Mouse (Mus musculus) lung, embryonic 14.5 days (tissue): Measurements from ENCODE around the gene Ell. TPM values are rescaled to one million over a fixed set of nuclear protein-coding genes. Genes with fewer than 3 reads are reported as not detected.

Source experiments
- ATAC-seq: fragments of 200-750 bp; cut with Nextera tagmentation; 2 replicates; pipeline ENCODE4 v1.8.0; 2017; ENCODE audit warnings: mild to moderate bottlenecking, moderate TSS enrichment, moderate library complexity; ENCODE audit not compliant: insufficient read depth
- DNase-seq: peaks from one replicate; pipeline ENCODE4 v3.0.0-alpha.2; 2015
- H3K27ac ChIP-seq: fragments of 300-500 bp; sonication (generic); 2 replicates; pipeline ENCODE4 v1.5.1; 2014; ENCODE audit warnings: low read depth, mild to moderate bottlenecking, moderate library complexity
- H3K27me3 ChIP-seq: fragments of 300-500 bp; sonication (generic); 2 replicates; pipeline ENCODE4 v1.6.1; 2014; ENCODE audit warnings: low read length, control low read depth; ENCODE audit not compliant: insufficient read depth
- H3K36me3 ChIP-seq: fragments of 300-500 bp; sonication (generic); 2 replicates; pipeline ENCODE4 v1.6.1; 2014; ENCODE audit warnings: control low read depth; ENCODE audit not compliant: insufficient read depth
- H3K4me1 ChIP-seq: fragments of 300-500 bp; sonication (generic); 2 replicates; pipeline ENCODE4 v1.6.1; 2014; ENCODE audit warnings: antibody characterized with exemption, control low read depth; ENCODE audit not compliant: insufficient read depth
- H3K4me2 ChIP-seq: fragments of 300-500 bp; sonication (generic); 2 replicates; pipeline ENCODE4 v1.6.1; 2014; ENCODE audit warnings: mild to moderate bottlenecking
- H3K4me3 ChIP-seq: fragments of 300-500 bp; sonication (generic); 2 replicates; pipeline ENCODE4 v1.5.1; 2014; ENCODE audit warnings: low read depth, low read length
- H3K9ac ChIP-seq: fragments of 300-500 bp; sonication (generic); 2 replicates; pipeline ENCODE4 v1.6.1; 2014
- H3K9me3 ChIP-seq: fragments of 300-500 bp; sonication (generic); 2 replicates; pipeline ENCODE4 v1.6.1; 2016; ENCODE audit warnings: low read depth, low read length, control low read depth
- CTCF ChIP-seq: IDR thresholded peaks from 2 replicates; pipeline ENCODE4 v1.5.1; 2016; ENCODE audit warnings: antibody characterized with exemption, low read depth
- WGBS: fragments of 180-500 bp; shearing (Covaris S2); extraction: QIAGEN DNeasy Blood & Tissue Kit; methylation state at CpG from one replicate; pipeline ENCODE4 v1.1.7; 2014; 5-methylcytosine and 5-hydroxymethylcytosine counted together
- polyA plus RNA-seq: library from polyadenylated mRNA; unstranded; fragments of >200 nt; fragmentation: Nextera tagmentation; extraction: Ambion mirVana; gene quantifications from 2 replicates; pipeline ENCODE4 v1.2.1, GENCODE M21; 2014

The Ell gene
- polyA plus RNA-seq, 1 experiment from 2014 or later: 20.0 TPM

- DNase-seq: no peak
- Histone ChIP-seq H3K9me3 (no peaks in the 10 kb centered on the region), H3K4me1 (peaks cover 4% of the 10 kb centered on the region; the same call in 1 of the 2 replicates), H3K27ac (no peak overlapping the region), H3K36me3 (no peaks in the 10 kb centered on the region), H3K4me3 (no peak overlapping the region), H3K4me2 (no peak overlapping the region), H3K27me3 (0 out of 2 replicates have a peak, but pooled peaks cover 7% of the 10 kb centered on the region), H3K9ac (no peak overlapping the region)
- no peak for TF ChIP-seq CTCF
- ATAC-seq: no peak
- WGBS: 83% methylated on average over 5 of the region's 5 CpGs
Observed at GRCm38 (mm10) chr8:70627041-70627440, 87.8 kb downstream of the Ell start.

- ATAC-seq: no peak
- Histone ChIP-seq H3K9me3 (no peaks in the 10 kb centered on the region), H3K4me1 (peaks cover 6% of the 10 kb centered on the region; the same call in 1 of the 2 replicates), H3K4me3 (peak overlapping the region; percentile 46), H3K27me3 (0 out of 2 replicates have a peak, but pooled peaks cover 10% of the 10 kb centered on the region), H3K4me2 (peak overlapping the region; percentile 68), H3K9ac (peak overlapping the region; percentile 51; the same call in 1 of the 2 replicates), H3K36me3 (no peaks in the 10 kb centered on the region), H3K27ac (peak overlapping the region; percentile 43; the same call in 1 of the 2 replicates)
- 50% methylated on average over 7 of the region's 7 CpGs for WGBS
- TF ChIP-seq CTCF: no peak
- DNase-seq: no peak
Observed at GRCm38 (mm10) chr8:70628986-70629490, 89.8 kb downstream of the Ell start.

GRCm38 (mm10) chr8:70629574-70630531, 90.6 kb downstream of the Ell start:
- peak; percentile 100 for TF ChIP-seq CTCF
- DNase-seq: peak; percentile 93
- peak; percentile 94 for ATAC-seq
- Histone ChIP-seq H3K9me3 (no peaks in the 10 kb centered on the region), H3K36me3 (no peaks in the 10 kb centered on the region), H3K27ac (peak overlapping the region; percentile 43), H3K4me1 (peaks cover 10% of the 10 kb centered on the region; the same call in 1 of the 2 replicates), H3K9ac (peak overlapping the region; percentile 51), H3K4me3 (peak overlapping the region; percentile 46), H3K27me3 (0 out of 2 replicates have a peak, but pooled peaks cover 10% of the 10 kb centered on the region), H3K4me2 (peak overlapping the region; percentile 68)
- WGBS: under 1% methylated on average over 60 of the region's 60 CpGs

GRCm38 (mm10) chr8:70630532-70631381, 91.5 kb downstream of the Ell start:
- peak overlapping the region; percentile 68 for H3K4me2 ChIP-seq
- 13% methylated on average over 22 of the region's 22 CpGs for WGBS
- no peak overlapping the region for H3K27ac ChIP-seq
- H3K9me3 ChIP-seq: no peaks in the 10 kb centered on the region
- H3K4me3 ChIP-seq: peak overlapping the region; percentile 8; the same call in 1 of the 2 replicates
- H3K27me3 ChIP-seq: 0 out of 2 replicates have a peak, but pooled peaks cover 10% of the 10 kb centered on the region
- no peak for TF ChIP-seq CTCF
- peaks cover 10% of the 10 kb centered on the region; the same call in 1 of the 2 replicates for H3K4me1 ChIP-seq
- 0 out of 2 replicates have a peak overlapping the region, but pooled peaks have one; percentile 6 for H3K9ac ChIP-seq
- ATAC-seq (peak; percentile 51), DNase-seq (peak; percentile 82)
- H3K36me3 ChIP-seq: no peaks in the 10 kb centered on the region

GRCm38 (mm10) chr8:70631436-70631835, 92.2 kb downstream of the Ell start:
- DNase-seq (peak; percentile 41), ATAC-seq (no peak)
- peaks cover 10% of the 10 kb centered on the region; the same call in 1 of the 2 replicates for H3K4me1 ChIP-seq
- no peak overlapping the region for H3K27ac ChIP-seq
- H3K4me3 ChIP-seq: peak overlapping the region; percentile 8; the same call in 1 of the 2 replicates
- peak overlapping the region; percentile 29; the same call in 1 of the 2 replicates for H3K4me2 ChIP-seq
- H3K27me3 ChIP-seq: 0 out of 2 replicates have a peak, but pooled peaks cover 10% of the 10 kb centered on the region
- no peaks in the 10 kb centered on the region for H3K36me3 ChIP-seq
- 19% methylated on average over 24 of the region's 24 CpGs for WGBS
- 0 out of 2 replicates have a peak overlapping the region, but pooled peaks have one; percentile 6 for H3K9ac ChIP-seq
- TF ChIP-seq CTCF: no peak
- no peaks in the 10 kb centered on the region for H3K9me3 ChIP-seq

- H3K4me2 ChIP-seq: peak within 1 kb of the TSS; percentile 29; the same call in 1 of the 2 replicates
- H3K9ac ChIP-seq: 0 out of 2 replicates have a peak within 1 kb of the TSS, but pooled peaks have one; percentile 6
- 66% methylated on average over 6 of the region's 6 CpGs for WGBS
- no peaks in the 10 kb centered on the region for H3K9me3 ChIP-seq
- H3K36me3 ChIP-seq: no peaks in the 10 kb centered on the region
- ATAC-seq (no peak), DNase-seq (no peak)
- peak within 1 kb of the TSS; percentile 8; the same call in 1 of the 2 replicates for H3K4me3 ChIP-seq
- 0 out of 2 replicates have a peak, but pooled peaks cover 10% of the 10 kb centered on the region for H3K27me3 ChIP-seq
- TF ChIP-seq CTCF: no peak
- peaks cover 10% of the 10 kb centered on the region; the same call in 1 of the 2 replicates for H3K4me1 ChIP-seq
- H3K27ac ChIP-seq: no peak within 1 kb of the TSS
Observed at GRCm38 (mm10) chr8:70632346-70632892, 93.2 kb downstream of the Ell start, which contains the start of gene Gdf15. Gdf15 (minus strand) TSS chr8:70632456.
